Mouse (Mus musculus) T-helper 1 cell (primary cell): ENCODE data around the gene Atn1.
"Not testable (repeated sequence)": the region's sequence is repeated elsewhere in the genome, so short reads cannot be mapped to it uniquely, and the experiment has no call there.

ENCODE experiments used
- in situ Hi-C: fragments of 300-600 bp; cut with MboI, MseI; formaldehyde crosslinking; loops from one replicate; pipeline ENCODE4 v1.15.1; 2025; ENCODE audit warnings: high pct_unique_total_duplicates

The Atn1 gene

DNA sequence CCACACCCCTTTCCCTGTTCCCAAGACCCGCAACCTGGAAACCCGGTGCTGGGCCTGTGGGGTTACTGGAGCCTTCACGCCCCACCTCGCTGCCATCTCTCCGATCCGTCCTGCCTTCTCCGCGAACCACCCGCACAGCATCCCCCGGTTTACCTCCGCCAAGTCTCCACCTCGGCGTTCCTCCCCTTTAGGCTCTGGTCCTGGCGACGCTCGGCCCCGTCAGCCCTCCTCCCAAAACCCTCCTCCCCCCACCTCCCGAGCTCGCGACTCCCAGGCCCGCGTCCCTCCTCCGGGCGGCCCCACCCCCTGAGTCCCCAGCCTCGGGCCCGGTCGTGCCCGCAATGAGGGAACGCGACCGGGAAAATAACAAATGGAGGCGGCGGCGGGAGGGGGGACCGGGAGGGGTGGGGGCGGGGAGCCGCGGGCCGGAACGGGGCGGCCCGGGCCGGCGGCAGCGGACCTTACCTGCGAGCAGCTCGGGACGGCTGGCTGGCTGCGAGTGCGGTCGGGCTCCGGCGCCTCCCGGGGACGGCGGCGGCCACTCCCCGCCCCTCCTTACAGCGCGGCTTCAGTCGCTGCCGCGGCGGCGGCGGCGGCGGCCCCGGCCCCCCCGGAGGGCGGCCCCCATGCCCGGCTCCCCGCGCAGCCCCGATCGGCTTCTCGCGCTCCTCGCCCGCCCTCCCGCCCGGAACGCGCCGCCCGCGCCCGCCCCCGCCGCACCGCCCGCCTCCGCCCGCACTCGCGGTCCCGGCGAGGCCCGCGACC is at the start of gene Atn1, which contains the start of gene Gm45234:
TSS of gene Atn1 (minus strand) at position 694 of the 765 bp plus-strand sequence.
TSS of gene Gm45234 (minus strand) at position 191 of the 765 bp plus-strand sequence.
- in situ Hi-C loops = no loop called here

DNA sequence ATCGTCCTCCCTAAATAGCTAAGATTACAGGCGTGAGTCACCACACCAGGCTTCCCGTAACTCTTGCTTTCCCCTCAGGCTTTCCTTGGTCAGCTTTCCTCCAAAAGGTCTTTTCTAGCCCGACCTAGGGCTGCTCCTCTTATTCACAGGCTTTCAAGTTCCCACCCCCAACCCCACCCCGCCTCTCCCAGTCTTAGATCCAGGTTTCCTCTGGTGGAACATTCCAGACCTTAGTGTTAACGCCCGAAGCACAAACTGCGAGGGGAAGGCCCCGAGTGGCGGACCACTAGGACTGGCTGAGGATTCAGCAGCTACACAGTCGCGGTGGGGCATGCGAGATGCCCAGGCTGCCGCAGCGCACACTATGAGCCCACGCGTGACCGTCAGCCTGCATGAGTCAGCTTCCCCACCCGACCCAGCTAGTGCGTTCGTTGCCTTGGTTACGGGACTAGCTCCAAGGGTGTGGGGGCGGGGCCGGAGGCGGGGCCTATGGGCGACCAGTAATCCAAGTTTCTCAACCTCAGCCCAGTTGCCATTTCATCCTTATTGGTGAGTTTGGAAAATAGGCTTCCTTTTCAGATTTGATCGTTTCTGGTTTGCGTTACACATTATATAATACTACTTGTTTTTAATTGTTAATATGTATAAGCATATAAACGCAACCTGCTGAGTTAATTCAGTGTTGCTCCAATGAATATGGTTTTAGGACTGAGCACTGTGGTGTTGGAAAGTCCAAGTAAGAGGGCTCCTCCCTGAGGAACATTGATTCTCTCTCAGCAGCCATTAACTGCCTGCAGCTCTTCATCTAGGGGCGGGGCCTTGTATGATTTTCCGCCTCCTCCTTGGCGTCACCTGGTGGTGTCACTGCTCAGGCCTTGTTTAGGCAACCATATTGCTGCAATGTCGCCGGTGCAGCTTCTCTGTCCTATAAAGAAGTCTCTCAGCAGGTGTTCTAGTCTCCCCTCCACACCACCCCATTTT is 49.3 kb upstream of the Atn1 start:
- in situ Hi-C loops = no loop called here

DNA sequence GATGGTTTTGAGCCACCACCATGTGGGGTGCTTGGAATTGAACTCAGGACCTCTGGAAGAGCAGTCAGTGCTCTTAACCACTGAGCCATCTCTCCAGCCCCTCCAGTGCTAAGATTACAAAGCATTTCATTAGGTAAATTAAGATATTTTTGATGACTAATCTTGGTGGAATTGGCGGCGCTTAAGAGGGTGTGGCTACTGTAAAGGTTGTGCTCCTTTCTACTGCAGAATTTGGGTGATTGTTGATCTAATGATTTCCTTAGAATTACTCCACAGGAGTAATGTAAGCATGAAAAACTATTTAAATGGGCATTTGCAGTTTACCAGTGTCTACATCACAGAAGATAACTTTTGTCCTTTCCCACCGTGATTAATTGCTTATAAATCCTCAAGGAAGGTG is 48.0 kb upstream of the Atn1 start:
- in situ Hi-C loops = no loop called here

DNA sequence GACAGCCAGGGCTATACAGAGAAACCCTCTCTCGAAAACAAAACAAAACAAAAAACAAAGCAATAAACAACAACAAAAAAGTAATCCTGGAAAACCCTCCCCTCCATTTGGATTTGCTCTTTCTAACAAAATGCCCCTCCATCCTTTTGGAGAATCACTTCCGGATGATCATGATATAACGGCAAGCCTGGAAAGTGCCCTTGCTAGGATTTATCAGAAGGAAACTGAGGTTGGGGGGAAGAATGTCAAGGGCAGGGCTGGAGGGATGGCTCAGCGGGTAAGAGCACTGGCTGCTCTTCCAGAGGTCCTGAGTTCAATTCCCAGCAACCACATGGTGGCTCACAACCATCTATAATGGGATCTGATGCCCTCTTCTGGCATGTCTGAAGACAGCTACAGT is 47.4 kb upstream of the Atn1 start:
- in situ Hi-C loops = not testable (repeated sequence)

DNA sequence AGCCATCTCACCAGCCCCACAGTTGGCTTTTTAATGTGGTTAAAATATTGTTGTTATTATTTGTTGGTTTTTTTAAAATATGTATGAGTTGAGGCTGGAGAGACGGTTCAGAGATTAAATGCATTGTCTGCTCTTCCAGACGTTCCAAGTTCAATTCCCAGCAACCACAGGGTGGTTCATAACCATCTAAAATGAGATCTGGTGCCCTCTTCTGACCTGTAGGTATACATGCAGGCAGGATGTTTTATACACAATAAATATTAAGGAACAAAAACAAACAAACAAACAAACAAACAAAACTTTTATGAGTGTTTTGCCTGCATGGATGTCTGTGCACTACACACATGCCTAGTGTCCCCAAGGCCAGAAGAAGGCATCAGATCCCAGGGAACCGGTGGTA is 46.7 kb upstream of the Atn1 start:
- in situ Hi-C loops = no loop called here

DNA sequence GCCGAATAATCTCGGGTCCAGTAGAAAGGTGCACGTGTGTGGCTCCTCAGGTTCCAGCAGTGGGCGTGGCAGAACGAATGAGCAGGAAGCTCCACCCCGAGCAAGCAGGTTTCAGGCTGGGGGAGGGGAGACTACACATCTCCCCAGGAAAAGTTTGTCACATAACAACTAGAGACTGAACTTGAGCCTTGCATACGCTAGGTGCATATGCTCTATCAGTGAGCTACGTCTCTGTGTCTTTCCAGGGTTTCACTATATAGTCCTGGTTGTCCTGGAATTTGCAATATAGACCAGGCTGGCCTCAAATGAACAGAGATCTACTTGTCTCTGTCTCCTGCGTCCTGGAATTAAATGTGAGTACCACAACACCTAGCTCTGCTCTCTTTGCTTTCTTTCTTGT is 46.1 kb upstream of the Atn1 start:
- in situ Hi-C loops = not testable (repeated sequence)

DNA sequence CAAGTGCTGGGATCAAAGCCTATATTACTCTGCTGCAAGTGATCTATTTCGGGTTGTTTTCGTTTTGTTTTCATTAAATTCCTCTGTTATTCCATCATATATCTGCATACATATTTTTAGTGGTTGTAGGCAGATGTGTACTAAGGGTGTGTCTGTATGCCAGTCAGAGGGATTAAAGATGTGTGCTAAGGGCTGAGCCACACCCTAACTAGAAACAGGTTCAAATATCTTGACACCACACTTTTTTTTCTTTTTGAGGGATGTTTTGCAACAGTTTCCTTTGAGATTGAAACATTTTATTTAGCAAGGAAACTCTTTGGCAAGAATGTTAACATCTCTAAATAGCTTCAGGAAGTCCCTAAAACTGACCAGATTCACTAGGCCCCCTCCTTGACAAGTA is 39.9 kb upstream of the Atn1 start:
- in situ Hi-C loops = no loop called here

DNA sequence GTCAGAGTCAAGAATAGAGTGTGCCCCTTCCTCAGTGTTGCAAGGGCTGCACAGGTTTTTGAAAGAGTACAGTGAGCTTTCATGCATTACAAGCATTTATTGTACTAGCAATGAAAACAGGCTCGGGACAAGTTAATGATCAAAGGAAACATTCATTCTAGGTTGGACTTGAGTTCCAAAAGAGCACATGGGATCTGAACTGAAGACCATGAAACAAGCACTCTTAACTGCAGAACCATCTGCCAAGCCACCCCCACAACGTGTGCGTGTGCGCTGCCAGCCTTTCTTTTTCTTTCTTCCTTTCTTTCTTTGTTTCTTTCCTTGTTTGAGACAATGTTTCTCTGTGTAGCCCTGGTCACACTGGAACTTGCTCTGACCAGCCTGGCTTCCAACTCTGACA is 39.5 kb upstream of the Atn1 start:
- in situ Hi-C loops = no loop called here

DNA sequence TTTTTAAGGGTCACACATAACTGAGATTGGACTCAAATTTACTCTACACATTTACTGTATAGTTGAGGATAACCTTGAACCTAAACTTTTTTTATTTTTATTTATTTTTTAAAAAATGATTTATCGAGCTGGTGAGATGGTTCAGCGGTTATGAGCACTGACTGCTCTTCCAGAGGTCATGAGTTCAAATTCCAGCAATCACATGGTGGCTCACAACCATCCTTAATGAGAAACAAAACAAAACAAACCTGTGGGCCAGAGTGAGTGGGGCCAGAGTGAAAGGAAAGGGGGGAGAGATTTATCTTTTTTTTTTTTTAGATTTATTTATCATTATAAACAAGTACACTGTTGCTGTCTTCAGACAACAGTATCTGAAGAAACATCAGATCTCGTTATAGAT is 35.6 kb upstream of the Atn1 start:
- in situ Hi-C loops = no loop called here

DNA sequence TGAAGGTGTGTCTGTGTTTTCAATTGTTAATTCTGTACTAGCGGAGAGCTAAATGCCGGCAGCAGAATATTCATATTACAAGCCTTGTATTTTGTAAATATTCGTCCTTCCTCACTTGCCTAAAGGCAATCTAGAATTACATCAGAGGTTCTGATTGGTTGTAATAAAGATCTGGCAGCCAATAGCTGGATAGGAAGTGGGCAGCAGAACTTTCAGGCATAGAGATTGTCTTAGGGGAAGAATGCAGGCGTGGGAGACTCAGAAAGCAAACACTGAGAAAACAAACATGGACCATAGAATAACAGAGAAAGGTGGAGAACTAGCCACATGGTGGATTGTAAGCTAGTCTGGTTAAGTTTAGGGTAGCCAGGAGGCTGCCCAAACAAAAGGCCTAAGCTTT is 33.8 kb upstream of the Atn1 start:
- in situ Hi-C loops = no loop called here

DNA sequence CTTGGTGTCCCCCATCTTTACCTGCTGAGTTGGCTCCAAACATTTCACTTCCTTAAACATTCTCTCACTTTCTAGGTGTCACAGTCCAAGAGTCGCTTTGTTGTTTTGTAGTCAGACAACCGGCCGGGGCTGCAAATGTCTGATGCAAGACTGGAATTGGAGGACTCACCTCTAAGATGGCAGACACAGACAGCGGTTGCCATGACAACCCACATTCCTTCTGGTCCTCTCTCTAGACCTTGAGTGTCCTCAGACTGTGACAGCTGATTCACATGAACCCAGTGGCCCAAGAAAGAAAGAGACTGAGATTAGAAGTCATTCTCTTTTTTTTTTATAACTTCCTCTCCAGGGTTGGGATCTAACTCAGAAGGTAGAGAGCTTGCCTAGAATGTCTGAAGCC is 33.2 kb upstream of the Atn1 start:
- in situ Hi-C loops = no loop called here

DNA sequence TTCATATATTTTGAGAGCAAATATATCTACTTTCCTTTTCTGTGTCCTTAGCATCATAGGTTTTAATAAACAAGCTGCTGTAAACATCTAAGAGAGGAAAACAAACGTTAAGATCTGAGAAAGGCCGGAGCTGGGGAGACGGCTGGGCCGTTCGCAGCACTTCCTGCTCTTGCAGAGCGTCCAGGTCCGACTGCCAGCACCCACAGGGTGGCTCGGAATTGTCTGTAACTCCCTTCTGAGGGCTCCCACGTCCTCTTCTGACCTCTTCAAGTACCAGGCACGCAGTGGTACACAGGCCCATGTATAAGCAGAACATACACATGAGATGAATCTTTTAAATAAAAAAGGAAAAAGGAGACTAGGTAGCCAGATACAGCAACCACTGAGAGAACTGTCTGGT is 31.4 kb upstream of the Atn1 start:
- in situ Hi-C loops = no loop called here

DNA sequence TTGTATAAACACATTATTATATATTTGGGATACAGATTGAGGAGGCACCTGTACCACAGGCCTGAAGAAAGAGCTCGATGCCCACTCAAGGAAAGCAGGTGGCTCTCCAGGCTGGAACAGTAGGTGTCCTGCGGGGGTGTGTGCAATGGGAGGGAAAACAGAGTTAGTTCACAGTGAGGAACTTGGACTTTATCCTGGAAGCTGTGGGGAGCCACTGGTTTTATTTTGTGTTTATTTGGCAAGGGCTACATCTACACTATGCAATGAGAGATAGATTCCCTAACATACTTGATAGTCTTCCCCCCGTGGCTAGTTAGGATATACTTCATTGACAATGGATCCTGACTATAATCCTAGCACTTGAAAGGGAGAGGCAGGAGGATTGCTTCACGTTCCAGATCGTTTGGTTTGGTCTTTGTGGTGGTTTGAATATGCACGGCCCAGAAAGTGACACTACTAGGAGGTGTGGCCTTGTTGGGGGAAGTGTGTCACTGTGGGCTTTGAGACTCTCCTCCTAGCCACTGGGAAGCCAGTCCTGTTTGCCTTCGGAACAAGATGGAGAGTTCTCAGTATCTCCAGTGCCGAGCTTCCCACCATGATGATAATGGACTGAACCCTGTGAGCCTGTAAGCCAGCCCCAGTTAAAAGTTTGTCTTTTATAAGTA is 30.6 kb upstream of the Atn1 start:
- in situ Hi-C loops = no loop called here

DNA sequence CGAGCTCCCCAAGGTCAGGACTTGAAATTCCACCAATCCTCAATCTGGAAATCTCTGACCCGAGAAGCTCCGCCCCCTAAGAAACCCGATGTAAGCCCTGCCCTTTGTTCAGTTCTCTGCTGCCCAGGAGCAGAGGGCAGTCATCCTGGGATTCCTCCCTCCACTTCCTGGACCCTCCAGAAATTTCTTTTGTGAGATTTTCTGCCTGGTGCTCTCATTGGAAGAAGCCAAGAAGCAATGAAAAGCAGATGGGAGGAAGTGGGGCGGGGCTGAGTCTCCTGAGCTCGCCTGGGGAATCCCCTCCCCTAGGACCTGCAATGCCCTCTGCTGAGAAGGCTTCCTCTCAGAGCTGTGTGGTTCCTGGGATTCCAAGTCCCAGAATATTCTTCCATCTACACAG is 26.1 kb upstream of the Atn1 start:
- in situ Hi-C loops = no loop called here

DNA sequence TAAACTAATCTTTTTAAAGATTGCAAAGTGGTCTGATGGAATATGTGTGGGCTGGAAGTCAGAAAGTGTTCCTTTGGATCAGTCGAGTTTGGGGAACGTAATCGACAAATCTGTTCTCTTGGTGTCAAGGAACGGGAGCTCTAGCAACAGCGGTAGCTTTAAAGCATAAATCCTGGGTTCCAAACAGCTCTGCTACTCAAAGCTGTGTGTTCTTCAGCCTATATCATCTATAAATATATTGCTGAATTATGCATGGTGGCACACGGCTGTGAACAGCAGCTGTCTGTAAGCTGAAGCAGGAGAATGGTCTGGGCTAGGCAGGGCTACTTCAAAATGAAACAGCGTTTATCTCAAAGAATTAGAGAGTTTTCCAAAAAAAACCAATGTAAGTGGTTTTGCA is 24.6 kb upstream of the Atn1 start:
- in situ Hi-C loops = no loop called here

DNA sequence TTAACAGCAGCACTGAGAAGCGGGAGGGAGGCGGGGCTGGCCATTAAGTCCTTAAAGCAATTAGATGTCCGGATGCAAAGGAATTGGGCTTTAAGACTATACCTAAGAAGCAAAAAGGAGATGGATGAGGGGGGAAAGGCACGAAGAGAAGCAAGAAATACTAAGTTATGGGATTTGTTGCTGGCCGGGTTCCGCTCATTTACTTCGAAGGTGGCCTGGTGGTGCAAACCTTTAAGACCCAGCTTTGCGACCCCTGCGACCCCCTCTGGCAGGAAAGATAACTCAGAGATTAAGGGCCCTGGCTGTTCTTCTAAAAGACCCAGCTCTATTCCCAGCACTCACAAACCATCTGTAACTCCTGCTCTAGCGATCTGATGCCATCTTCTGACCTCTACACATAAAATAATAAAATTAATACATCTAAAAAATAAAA is 23.7 kb upstream of the Atn1 start:
- in situ Hi-C loops = no loop called here

DNA sequence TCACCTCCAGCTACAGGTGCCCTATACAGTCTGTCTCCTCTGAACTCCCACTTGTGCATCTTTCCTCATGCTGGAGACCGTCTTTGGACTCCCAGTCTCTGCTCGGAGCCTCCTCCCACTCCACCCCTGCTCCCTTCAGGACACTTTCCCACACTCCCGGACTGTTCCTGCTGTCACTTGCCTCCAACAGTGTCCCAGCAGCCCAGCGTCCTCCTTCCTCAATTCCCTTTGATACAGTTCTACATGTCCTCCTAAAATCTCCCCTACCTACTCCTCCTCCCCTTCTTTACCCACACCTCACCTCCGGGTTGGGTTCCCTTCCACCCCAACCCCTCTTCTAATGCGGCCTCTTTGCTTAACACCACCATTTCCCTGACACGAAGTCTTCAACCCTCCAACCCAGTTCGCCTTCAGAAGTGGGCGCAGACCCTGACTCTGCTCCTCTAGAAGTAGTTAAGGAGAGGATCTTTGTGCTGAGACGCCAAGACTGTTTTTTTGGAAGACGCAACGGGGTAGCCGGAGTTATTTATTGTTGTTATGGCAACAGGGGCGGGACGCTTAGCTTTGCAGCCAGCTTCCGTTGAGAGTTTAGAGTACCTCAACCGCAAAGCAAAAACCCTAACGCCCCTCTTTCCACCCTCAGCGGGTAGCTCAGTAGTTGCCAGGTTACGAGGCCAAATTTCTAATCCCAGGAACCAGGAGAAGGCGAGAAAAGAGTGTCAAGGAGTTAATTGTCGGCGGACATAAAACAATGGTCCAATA is 23.1 kb upstream of the Atn1 start, which contains the start of gene Lrrc23:
TSS of gene Lrrc23 (minus strand) at position 506 of the 762 bp plus-strand sequence.
- in situ Hi-C loops = no loop called here

DNA sequence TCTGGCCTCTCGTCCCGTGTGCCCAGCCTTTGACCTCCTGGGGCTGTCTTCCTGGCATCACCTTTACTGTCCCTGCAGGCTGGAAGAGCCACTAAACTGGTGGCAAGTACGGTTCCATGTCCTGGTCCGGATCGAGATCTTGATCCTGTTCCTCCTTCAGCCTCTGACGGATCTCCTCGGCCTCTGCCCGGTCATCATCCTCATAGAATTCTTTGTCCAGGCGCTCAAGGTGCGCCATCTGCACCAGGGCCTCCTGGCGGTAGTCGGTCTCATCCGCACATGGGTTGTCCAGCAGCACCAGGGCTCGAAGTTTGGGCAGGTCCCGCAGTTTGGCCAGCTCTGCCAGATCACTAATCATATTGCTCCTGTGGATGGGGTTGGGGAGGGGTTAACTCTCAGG is 14.2 kb upstream of the Atn1 start:
- in situ Hi-C loops = no loop called here

DNA sequence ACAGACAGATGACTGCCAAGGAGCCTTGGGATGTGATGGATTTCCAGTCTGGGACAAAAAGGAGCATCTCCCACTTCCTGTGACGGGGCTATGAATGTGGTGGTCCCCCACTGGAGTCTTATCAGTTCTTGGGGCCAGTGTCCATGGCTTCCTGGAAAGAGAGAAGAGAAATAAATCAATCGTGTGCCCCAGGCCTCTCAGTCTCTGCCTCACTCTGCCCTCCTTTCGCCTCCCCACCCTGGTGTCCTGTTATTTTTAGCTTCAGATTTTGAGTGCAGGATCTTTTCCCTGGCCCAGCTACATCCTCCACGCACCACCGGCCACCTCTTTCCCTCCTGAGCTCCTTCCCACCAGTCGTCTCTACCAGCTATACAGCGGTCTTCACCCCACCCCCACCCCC is 13.7 kb upstream of the Atn1 start:
- in situ Hi-C loops = no loop called here

DNA sequence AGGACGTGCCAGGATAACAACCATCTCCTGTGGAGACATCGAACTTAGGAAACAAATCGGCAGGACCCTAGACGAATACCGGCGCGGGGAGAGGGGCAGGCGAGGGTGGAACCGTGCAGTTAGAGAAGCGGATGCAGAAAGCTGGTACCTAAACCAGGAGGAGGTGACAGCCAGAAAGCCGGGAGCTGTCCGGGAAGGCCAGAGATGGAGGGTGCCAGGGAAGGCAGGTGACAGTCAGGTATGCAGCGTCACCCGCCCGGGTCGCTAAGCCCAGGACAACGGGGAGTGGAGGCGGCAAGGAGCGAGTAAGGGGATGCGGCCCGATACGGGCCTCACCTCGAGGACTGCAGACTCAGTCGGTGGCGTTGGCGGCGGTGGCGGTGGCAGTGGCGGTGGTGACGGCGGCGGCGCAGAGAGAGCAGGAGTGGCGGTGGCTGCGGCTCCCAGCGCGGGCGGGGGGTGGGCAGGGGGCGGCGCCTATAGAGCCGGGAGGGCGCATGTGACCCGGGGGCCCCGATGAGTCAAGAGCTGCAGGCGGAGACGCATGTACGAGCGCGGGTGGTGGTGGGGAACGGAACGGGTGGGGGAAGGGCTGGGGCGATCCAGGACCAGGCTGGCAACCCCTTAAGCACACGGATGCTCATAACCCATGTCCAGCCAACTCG is 12.9 kb upstream of the Atn1 start, which contains the start of gene Eno2:
TSS of gene Eno2 (minus strand) at position 573 of the 665 bp plus-strand sequence.
- in situ Hi-C loops = loop anchor here (10.0 kb wide), 1 partner anchor 264 kb away; no protein-coding TSS in a partner anchor

DNA sequence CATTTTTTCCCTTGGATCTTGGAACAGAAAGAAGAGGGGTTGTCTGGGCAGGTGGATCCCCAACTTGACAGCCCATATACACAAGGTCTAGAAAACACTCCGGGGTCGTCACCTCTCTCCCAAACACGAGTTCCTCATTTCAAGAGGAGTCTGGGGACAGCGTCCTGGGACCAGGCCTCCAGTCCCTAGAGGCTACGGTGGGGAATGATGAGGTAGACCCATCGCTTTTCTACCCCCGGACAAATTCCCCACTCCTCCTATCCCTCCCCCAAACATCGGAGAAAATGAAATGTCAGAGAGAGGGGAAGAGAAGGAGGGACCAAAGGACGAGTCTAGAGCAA is 12.3 kb upstream of the Atn1 start:
- in situ Hi-C loops = loop anchor here (10.0 kb wide), 1 partner anchor 264 kb away; no protein-coding TSS in a partner anchor
